Mouse (Mus musculus): ENCODE data around the gene Phlpp2. TPM values are rescaled to one million over a fixed set of nuclear protein-coding genes. Genes with fewer than 3 reads are reported as not detected.

Gene Phlpp2
- polyA plus RNA-seq, 1 experiment from 2014 or later = 2.7 TPM

DNA sequence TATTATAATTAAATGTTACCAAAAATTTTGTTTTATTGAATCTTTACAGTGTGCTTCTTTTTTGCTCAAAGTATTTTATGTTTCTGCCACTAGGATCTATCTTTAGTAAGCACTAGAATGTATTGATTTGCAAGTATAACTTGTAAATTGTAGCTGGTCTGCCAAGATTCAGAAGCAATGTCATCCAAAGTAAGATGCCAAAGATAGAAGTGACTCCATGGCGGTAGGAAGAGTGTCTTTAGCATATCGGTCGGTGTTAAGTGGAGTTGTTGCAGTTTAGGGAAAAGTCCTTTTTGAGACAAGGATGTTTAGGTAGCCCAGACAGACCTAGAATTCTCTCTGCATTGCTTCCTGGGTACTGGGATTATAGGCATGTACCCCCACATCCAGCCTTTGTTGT, 38.6 kb downstream of the Phlpp2 start:
- H3K27ac ChIP-seq = no peak overlapping the region
- no peaks in the 10 kb centered on the region for H3K27me3 ChIP-seq (ENCODE audit: insufficient read depth, poor library complexity, severe bottlenecking)
- WGBS = 94% methylated on average over 3 of the region's 3 CpGs
- peaks cover 66% of the 10 kb centered on the region for H3K36me3 ChIP-seq
- no peak overlapping the region for H3K4me3 ChIP-seq
- no peaks in the 10 kb centered on the region for H3K9me3 ChIP-seq
- DNase-seq (ENCODE audit: low spot score) = no peak
- H3K4me1 ChIP-seq (replicated peaks) = no peaks in the 10 kb centered on the region

DNA sequence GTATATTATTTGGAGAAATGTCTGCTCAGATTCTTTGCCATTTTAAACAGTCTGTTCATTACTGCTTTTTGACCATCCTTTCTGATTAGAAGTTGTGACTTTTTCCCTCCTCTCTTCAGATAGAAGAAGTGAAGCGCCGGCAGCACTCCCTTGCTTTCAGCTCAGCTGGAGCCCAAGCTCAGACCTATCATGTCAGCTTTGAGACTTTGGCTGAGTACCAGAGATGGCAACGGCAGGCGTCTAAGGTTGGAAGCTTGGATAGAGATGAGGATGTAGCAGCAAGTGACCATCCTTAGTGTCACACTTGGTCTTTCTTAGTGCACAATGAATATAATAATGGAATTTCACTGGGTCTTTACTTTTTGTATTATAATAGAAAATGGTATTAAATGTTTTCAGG, 39.0 kb downstream of the Phlpp2 start:
- Histone ChIP-seq H3K4me3 (no peak overlapping the region), H3K36me3 (peaks cover 70% of the 10 kb centered on the region), H3K27ac (no peak overlapping the region), H3K27me3 (ENCODE audit: insufficient read depth, poor library complexity, severe bottlenecking) (no peaks in the 10 kb centered on the region), H3K9me3 (no peaks in the 10 kb centered on the region), H3K4me1 (replicated peaks) (no peaks in the 10 kb centered on the region)
- WGBS = 96% methylated on average over 4 of the region's 4 CpGs
- DNase-seq (ENCODE audit: low spot score) = no peak

DNA sequence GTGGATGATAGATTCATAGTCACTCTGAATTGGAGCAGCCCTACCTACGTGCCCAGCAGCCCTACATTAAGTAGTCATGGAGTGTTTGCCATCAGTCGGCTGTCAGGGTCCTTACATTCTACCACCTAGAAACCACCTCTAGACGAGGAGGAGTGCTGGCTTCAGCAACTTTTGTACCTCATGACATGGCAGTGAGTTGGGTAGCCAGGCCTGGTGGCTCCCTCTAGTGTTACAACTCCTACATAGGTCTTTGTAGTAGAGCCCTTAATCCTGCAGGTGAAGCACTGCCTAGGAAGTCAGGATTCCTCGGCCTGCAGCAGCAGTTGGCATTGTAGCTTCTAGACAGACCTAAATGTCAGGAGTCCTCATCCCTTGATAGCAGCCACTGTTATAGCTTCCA, 48.9 kb downstream of the Phlpp2 start:
- no peaks in the 10 kb centered on the region for H3K4me1 ChIP-seq (replicated peaks)
- peaks cover 84% of the 10 kb centered on the region for H3K36me3 ChIP-seq
- DNase-seq (ENCODE audit: low spot score) = peak; percentile 25
- no peaks in the 10 kb centered on the region for H3K27me3 ChIP-seq (ENCODE audit: insufficient read depth, poor library complexity, severe bottlenecking)
- no peaks in the 10 kb centered on the region for H3K9me3 ChIP-seq
- no peak overlapping the region for H3K27ac ChIP-seq
- no peak overlapping the region for H3K4me3 ChIP-seq
- 65% methylated on average over 4 of the region's 4 CpGs for WGBS

DNA sequence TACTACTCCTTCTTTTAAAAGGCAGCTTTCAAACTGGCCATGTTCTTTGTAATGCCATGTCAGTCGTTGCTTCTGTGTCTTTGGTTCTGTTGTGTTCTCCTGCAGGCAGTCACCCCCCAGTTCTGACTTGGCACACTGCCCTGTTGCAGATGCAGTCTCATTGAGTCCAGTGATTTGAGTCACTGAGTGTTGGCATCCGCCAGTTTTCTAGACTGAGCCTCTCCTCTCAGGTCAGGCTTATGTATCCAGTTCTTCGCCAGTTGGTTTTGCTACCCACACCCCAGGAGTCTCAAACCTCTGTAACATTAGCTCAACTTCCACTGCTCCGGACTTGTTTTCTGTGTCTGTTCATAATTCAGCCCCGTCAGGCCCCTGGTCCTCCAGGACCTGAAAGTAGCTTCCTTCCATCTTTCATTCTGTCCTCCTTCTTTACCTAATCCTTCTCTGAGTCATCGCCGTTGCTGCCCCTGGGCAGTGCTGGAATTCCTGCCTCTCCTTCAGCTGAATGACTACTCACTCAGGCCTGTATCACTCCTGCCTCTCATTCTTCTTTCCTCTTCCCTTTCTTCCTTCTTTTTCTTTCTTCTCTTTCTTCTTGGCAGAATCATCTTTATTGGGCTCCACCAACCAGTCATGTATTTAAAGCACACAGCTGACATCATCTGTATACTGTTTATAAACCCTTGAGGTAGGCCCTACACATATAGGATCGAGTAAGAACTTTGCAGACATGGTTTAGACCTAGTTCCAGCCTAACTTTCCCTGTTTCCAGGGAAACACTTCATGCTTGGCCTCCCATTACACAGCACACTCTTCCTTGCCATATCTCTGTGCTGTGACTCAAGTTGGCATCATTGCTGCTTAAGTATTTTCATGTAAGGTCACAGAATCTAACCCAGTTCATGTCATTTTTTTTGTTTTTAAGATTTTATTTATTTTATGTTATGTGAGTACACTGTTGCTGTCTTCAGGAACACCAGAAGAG, 52.4 kb downstream of the Phlpp2 start:
- Histone ChIP-seq H3K36me3 (peaks cover 78% of the 10 kb centered on the region), H3K4me3 (no peak overlapping the region), H3K9me3 (no peaks in the 10 kb centered on the region), H3K4me1 (replicated peaks) (no peaks in the 10 kb centered on the region), H3K27me3 (ENCODE audit: insufficient read depth, poor library complexity, severe bottlenecking) (no peaks in the 10 kb centered on the region), H3K27ac (no peak overlapping the region)
- DNase-seq (ENCODE audit: low spot score) = no peak
- 91% methylated on average over 8 of the region's 8 CpGs for WGBS

DNA sequence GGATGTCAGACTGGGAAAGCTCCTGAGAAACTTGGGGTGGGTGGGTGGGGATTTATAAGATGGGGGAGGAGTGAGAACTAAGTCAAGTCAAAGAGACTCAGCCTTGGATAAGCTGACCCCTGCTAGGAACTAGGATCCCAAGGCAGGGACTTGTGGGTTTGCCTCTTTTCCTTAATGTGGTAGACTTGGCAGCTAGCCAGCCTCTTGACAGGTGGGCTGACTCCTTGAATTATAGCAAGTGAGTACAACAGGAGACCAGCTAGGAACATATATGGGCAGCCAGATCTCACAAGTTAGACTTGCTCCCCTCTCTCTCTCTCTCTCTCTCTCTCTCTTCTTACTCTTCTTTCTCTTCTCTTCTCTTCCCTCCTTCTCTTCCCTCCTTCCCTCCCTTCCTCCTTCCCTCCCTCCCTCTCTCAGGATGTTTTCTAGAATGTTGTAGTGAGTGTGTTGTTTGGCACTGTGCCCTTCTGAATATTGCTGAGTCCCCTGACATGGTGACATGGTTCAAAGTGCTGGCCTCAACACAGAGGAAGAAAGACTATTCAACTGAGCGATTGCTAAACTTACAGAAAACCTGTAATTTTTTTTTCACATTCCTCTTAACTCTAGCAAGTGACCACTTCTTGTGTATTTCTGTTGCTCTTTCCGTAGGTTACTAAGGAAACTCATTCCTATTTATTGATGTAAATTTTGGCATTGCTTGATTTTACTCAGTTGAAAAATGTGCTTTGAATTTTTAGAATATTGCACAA, 73.4 kb downstream of the Phlpp2 start:
- H3K27ac ChIP-seq = no peak overlapping the region
- no peaks in the 10 kb centered on the region for H3K9me3 ChIP-seq
- no peak overlapping the region for H3K4me3 ChIP-seq
- H3K36me3 ChIP-seq = peaks cover 64% of the 10 kb centered on the region
- DNase-seq (ENCODE audit: low spot score) = no peak
- H3K4me1 ChIP-seq (replicated peaks) = 0 out of 2 replicates have a peak, but pooled peaks cover 7% of the 10 kb centered on the region
- 92% methylated on average over 2 of the region's 2 CpGs for WGBS
- 0 out of 2 replicates have a peak, but pooled peaks cover under 1% of the 10 kb centered on the region for H3K27me3 ChIP-seq (ENCODE audit: insufficient read depth, poor library complexity, severe bottlenecking)

DNA sequence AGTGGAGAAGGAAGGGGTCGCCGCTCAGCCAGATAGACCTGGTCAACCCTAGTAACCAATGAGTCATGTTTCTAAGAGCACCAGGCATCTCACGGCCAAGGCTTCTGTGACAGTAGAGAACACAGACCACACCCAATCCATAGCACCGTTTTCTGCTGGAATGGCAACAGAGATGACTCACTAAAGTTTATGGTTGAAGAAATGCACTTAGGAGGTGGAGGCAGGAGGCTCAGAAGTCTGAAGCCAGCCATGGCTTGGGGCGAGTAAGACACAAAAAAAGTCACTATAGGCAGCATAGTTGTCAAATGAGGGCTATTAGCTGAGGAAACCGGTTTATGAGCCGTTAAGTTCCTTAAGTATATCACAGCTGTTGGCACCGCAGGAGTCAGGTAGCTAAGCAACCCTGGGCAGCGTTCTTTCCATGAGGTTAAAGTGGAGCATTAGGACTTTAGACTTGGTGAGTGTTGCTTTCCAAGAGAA, 76.9 kb downstream of the Phlpp2 start:
- no peak for DNase-seq (ENCODE audit: low spot score)
- H3K27me3 ChIP-seq (ENCODE audit: insufficient read depth, poor library complexity, severe bottlenecking) = peaks cover 30% of the 10 kb centered on the region
- H3K27ac ChIP-seq = no peak overlapping the region
- peaks cover 22% of the 10 kb centered on the region for H3K4me1 ChIP-seq (replicated peaks)
- H3K36me3 ChIP-seq = peaks cover 38% of the 10 kb centered on the region
- WGBS = 64% methylated on average over 9 of the region's 9 CpGs
- H3K4me3 ChIP-seq = no peak overlapping the region
- no peaks in the 10 kb centered on the region for H3K9me3 ChIP-seq

DNA sequence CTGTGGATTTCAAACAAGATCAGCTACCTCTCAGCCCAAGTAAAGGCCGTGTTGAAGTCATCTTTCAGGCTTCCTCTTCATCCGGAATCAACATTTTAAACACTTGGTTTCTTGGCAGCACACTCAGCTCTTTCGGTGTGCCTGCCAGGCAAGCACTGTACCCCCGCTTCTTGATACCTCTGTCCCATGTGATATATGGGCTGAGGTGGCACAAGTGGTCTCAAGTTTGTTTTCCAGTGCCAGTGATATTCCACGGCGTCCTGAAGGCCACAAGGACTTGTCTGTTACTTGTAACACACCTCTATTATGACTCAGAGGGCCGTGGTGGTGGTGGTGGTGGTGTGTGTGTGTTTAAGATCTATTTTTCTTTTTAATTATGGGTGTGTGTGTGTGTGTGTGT, 77.4 kb downstream of the Phlpp2 start:
- no peak for DNase-seq (ENCODE audit: low spot score)
- H3K9me3 ChIP-seq = no peaks in the 10 kb centered on the region
- WGBS = 86% methylated on average over 7 of the region's 7 CpGs
- H3K27me3 ChIP-seq (ENCODE audit: insufficient read depth, poor library complexity, severe bottlenecking) = peaks cover 35% of the 10 kb centered on the region
- H3K36me3 ChIP-seq = peaks cover 33% of the 10 kb centered on the region
- H3K4me3 ChIP-seq = no peak overlapping the region
- H3K27ac ChIP-seq = no peak overlapping the region
- H3K4me1 ChIP-seq (replicated peaks) = peaks cover 23% of the 10 kb centered on the region

DNA sequence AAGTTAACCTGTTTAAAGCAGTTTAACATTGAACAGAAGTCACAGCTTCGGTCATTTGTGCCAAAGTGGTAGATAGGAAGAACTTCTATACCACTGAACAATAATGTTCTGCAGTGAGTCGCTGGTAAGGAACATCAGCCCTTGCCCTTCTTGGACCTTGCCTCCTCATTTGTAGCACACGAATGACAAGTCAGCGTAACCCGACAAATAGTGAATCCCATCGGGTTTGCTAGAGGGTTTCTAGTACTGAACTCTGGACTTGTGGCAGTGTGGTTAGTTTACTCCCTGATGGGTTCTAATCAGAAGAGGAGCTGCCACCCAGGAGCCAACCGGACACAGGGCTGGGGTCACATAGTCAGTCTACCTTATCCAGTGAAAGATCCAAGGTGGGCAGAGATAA, 77.9 kb downstream of the Phlpp2 start:
- 88% methylated on average over 7 of the region's 7 CpGs for WGBS
- Histone ChIP-seq H3K27ac (no peak overlapping the region), H3K9me3 (no peaks in the 10 kb centered on the region), H3K4me3 (no peak overlapping the region), H3K27me3 (ENCODE audit: insufficient read depth, poor library complexity, severe bottlenecking) (peaks cover 36% of the 10 kb centered on the region), H3K4me1 (replicated peaks) (peaks cover 29% of the 10 kb centered on the region), H3K36me3 (peaks cover 27% of the 10 kb centered on the region)
- DNase-seq (ENCODE audit: low spot score) = no peak

DNA sequence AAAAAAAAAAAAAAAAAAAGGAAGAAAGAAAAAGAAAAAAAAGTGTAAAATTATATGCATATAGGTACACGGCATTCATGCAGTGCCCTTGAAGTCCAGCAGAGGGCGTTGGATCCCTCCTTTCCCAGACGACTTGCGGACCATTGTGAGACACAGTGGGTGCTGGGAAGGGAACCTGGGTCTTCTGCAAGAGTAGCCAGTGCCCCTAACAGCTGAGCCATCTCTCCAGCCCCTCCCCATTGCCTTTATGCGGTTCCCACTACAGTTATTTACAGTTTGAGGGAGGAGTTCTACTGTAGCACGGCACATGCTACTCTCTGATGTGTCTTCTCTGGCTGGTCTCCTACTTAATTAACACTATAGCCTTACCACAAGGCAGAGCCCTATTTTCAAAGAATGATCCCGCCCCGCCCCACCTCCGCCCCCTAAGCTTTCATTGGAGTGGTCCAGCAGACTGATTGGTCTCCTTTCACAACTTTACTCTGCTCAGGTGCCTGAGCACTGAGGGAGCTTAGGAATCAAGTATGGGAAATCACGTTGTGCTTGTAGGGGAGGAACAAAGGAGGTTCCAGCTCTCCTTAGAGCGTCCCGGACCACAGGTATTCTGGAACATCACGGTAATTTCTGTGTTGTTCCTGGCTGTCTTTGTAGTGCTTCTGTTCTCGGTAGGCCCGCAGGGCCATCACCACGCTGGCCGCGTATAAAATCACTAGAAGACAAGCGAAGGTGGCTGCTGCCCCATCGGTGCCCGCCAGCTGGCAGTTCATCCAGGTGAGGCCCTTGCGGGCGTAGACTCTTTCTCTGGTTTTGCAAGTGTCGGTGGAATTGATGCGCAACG, 79.3 kb downstream of the Phlpp2 start:
- Histone ChIP-seq H3K27me3 (ENCODE audit: insufficient read depth, poor library complexity, severe bottlenecking) (peaks cover 36% of the 10 kb centered on the region), H3K4me3 (peak overlapping the region; percentile 50), H3K4me1 (replicated peaks) (peaks cover 41% of the 10 kb centered on the region), H3K36me3 (peaks cover 17% of the 10 kb centered on the region), H3K27ac (peak overlapping the region; percentile 75), H3K9me3 (no peaks in the 10 kb centered on the region)
- 2% methylated on average over 26 of the region's 26 CpGs for WGBS
- peak; percentile 58 for DNase-seq (ENCODE audit: low spot score)

DNA sequence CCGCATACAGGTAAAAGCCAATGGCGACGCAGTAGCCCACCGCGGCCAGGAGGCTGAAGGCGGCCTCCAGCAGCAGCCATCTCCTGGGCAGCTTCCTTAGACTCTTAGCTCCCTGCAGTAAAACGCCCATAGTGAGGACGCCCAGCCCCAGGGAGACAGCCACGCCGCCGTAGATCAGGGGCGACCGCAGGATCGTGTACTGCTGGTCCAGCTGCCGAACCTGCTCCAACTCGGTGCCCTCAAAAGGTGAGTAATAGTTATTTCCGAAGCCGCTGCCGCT, 79.9 kb downstream of the Phlpp2 start:
- peak overlapping the region; percentile 75 for H3K27ac ChIP-seq
- peaks cover 41% of the 10 kb centered on the region for H3K4me1 ChIP-seq (replicated peaks)
- 6% methylated on average over 19 of the region's 19 CpGs for WGBS
- H3K9me3 ChIP-seq = no peaks in the 10 kb centered on the region
- DNase-seq (ENCODE audit: low spot score) = no peak
- H3K27me3 ChIP-seq (ENCODE audit: insufficient read depth, poor library complexity, severe bottlenecking) = peaks cover 40% of the 10 kb centered on the region
- peak overlapping the region; percentile 50 for H3K4me3 ChIP-seq
- peaks cover 11% of the 10 kb centered on the region for H3K36me3 ChIP-seq

DNA sequence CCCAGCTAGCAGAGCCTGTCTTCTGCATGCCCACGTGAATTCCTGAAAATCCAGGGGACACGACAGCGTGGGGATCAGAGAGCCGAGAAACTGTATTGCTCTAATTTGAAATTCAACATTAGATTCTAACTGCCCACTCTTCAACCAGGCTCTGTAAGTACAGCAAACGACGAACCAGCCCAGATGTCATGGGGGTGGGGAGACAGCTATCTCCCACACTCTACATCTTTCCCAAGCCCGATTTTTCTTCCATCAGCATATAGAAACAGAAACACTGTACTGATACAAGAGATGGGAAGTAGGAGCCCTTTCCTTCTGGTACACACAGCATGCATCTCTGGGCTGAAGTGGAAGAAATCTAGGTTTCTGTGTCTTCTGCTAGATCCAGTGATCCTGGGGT, 83.8 kb downstream of the Phlpp2 start:
- Histone ChIP-seq H3K36me3 (no peaks in the 10 kb centered on the region), H3K27me3 (ENCODE audit: insufficient read depth, poor library complexity, severe bottlenecking) (peaks cover 39% of the 10 kb centered on the region)

DNA sequence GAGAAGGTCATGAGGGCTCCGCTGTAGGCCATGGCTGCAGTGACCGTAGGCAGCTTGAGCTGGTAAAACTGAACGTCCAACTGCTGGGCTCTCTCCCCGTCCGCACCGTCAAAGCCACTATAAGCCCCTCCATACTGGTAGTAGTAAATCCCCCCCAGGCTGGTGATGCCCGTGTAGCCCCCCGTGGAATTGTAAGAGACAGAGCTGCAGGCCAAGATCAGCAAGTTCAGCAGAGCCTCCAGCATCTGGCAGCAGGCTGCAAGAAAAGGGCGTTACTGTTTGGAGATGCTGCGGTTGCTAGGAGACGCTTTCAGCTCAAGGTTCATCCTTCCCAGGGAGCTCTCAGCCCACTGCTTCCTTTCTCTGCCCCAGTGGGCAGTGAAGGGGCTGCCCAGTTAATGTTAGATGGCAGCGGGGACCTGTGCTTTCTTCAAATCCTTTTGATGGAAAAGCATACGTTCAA, 86.2 kb downstream of the Phlpp2 start:
- Histone ChIP-seq H3K27ac (peak overlapping the region; percentile 40; the same call in 1 of the 2 replicates), H3K4me3 (no peak overlapping the region), H3K36me3 (no peaks in the 10 kb centered on the region), H3K9me3 (no peaks in the 10 kb centered on the region), H3K27me3 (ENCODE audit: insufficient read depth, poor library complexity, severe bottlenecking) (peaks cover 34% of the 10 kb centered on the region), H3K4me1 (replicated peaks) (peaks cover 54% of the 10 kb centered on the region)
- peak; percentile 70 for DNase-seq (ENCODE audit: low spot score)
- WGBS = 45% methylated on average over 13 of the region's 13 CpGs

More for the DNA sequence above, 83.8 kb downstream of the Phlpp2 start:
- WGBS = 78% methylated on average over 7 of the region's 7 CpGs
- Histone ChIP-seq H3K27ac (no peak overlapping the region), H3K9me3 (no peaks in the 10 kb centered on the region), H3K4me3 (no peak overlapping the region), H3K4me1 (replicated peaks) (peaks cover 54% of the 10 kb centered on the region)
- DNase-seq (ENCODE audit: low spot score) = no peak

Data from hindbrain, embryonic 10.5 days (tissue).